Mouse (Mus musculus): ENCODE measurements at regions not wholly inside any gene's neighbourhood (a gene's known extent, or its start where the extent isn't known, plus 50 kb on each side); places are given as distances from the start of the nearest gene placed in this dataset.

DNA sequence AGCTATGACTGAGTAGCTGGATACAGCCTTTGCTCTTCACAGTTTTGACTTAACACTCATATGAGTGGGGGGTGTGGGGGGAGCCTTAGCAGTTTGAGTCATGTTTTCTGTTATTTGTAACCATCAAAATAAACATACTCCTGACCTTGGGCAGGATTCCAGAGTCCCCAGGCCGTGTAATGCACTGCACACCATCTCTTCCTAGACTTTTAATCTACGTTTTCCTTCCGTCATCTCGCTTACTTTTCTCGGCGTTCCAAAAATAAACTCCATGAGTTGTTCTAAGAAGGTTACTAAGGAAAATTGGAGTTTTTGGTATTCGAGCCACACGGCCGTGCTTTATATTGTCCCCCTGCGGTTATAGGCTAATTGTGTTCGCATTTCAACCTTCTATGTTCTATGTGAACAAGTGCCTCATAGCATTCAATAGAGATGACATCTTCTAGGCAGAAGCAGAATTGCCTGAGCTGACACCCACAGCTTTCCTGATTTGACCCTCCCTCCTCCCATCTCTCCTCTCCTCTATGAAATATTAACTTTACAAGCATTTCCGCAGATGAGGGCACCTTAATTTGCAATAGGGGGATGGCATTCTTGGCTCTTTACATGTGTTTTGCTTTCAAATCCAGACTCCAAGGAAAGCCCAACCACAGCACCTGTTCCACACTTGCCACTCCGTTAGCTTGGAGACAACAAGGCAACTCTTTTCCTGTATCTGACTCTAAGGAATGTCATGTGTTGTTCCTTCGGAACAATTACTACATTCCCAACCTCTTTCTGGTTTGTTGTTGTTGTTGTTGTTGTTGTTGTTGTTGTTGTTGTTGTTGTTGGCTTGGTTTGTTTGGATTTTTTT lies 276.2 kb upstream of the Atp2b1 start:
- ATAC-seq (ENCODE audit: extremely low read depth, insufficient number of reproducible peaks, low FRiP score, poor library complexity, severe bottlenecking) = no peak
- TF ChIP-seq CTCF (IDR thresholded peaks at IDR 0.05; ENCODE audit: low read depth, low read length) (no peak), POLR2AphosphoS5 (IDR thresholded peaks at IDR 0.05; ENCODE audit: insufficient replicate concordance, low read depth, low read length) (no peak), TAL1 (conservative IDR thresholded peaks at IDR 0.05; ENCODE audit: low read depth, low read length) (no peak), GATA2 (IDR thresholded peaks at IDR 0.05; ENCODE audit: borderline replicate concordance, low read depth, low read length) (no peak), GATA1 (IDR thresholded peaks at IDR 0.05; ENCODE audit: borderline replicate concordance, low read length) (no peak)

DNA sequence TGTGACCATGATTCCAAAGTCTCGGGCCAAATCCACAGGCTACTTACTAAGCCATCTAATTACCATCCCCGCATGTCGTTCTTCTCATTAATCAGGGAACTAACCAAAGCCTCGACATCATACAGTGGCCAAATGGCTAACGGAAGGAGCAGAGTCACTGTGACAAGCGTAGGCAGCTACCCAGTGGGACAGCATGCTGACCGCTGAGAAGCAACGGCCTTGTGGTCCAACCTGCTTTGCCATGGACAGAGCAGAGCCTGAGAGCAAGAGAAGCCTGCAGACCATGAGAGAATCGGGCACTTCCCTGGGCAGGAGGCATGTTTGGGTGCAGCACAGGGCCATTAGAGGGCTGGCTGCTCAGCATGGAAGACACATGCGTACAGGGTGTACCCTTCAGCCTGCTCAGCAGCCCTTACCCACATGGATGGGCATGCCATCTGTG lies 268.5 kb upstream of the Atp2b1 start:
- H3K9me3 ChIP-seq (replicated peaks) = no peaks in the 10 kb centered on the region
- no peak for ATAC-seq (ENCODE audit: extremely low read depth, insufficient number of reproducible peaks, low FRiP score, poor library complexity, severe bottlenecking)
- TF ChIP-seq POLR2AphosphoS5 (IDR thresholded peaks at IDR 0.05; ENCODE audit: insufficient replicate concordance, low read depth, low read length) (no peak), TAL1 (conservative IDR thresholded peaks at IDR 0.05; ENCODE audit: low read depth, low read length) (no peak), GATA1 (IDR thresholded peaks at IDR 0.05; ENCODE audit: borderline replicate concordance, low read length) (no peak), GATA2 (IDR thresholded peaks at IDR 0.05; ENCODE audit: borderline replicate concordance, low read depth, low read length) (no peak), CTCF (IDR thresholded peaks at IDR 0.05; ENCODE audit: low read depth, low read length) (no peak)

More for the DNA sequence above, 276.2 kb upstream of the Atp2b1 start:
- Histone ChIP-seq H3K4me3 (ENCODE audit: low read depth, low read length) (no peak overlapping the region), H3K4me1 (ENCODE audit: insufficient read depth, low read depth, low read length) (peaks cover 16% of the 10 kb centered on the region), H3K9me3 (replicated peaks) (no peaks in the 10 kb centered on the region), H3K27me3 (ENCODE audit: insufficient read depth, low read length) (no peaks in the 10 kb centered on the region), H3K36me3 (replicated peaks) (no peaks in the 10 kb centered on the region)
- DNase-seq (ENCODE audit: low spot score) = no peak

DNA sequence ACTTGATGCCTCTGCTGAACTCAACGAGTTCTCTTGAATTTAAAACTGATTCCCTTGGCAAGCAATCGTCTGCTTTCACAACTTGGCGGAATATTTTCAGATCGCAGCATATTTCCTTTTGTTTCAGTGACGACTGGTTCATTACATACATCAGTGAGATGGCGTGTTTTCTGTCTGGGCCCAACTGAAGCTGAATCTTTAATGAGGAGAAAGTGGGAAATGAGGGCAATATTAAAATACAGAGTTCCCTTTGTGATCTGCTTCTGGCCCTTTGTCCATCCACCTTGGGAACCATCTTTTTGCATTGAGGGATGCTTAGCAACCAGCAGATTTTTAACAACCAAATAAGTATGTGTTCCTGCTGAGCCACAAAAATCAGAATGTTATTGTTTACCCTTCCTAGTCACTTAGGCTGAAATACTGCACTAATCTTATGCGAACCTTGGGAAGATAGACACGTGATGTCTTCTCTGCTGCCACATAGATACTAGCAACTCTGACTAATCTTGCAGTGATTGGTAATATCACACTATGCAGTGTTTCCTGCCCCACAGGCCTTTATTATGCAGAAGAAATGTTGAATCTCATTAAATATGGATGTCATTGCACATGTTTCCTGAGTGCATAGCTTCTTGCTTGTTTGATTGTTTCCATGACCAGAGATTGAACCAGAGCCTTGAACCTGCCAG lies 267.8 kb upstream of the Atp2b1 start:
- H3K9me3 ChIP-seq (replicated peaks) = no peaks in the 10 kb centered on the region
- TF ChIP-seq POLR2AphosphoS5 (IDR thresholded peaks at IDR 0.05; ENCODE audit: insufficient replicate concordance, low read depth, low read length) = no peak
- no peak for TF ChIP-seq GATA1 (IDR thresholded peaks at IDR 0.05; ENCODE audit: borderline replicate concordance, low read length)
- TF ChIP-seq TAL1 (conservative IDR thresholded peaks at IDR 0.05; ENCODE audit: low read depth, low read length) = no peak
- TF ChIP-seq GATA2 (IDR thresholded peaks at IDR 0.05; ENCODE audit: borderline replicate concordance, low read depth, low read length) = no peak
- TF ChIP-seq CTCF (IDR thresholded peaks at IDR 0.05; ENCODE audit: low read depth, low read length) = no peak
- peaks cover 2% of the 10 kb centered on the region; the same call in 1 of the 2 replicates for H3K4me1 ChIP-seq (ENCODE audit: insufficient read depth, low read depth, low read length)
- ATAC-seq (ENCODE audit: extremely low read depth, insufficient number of reproducible peaks, low FRiP score, poor library complexity, severe bottlenecking) = no peak
- DNase-seq (ENCODE audit: low spot score) = no peak
- peaks cover 4% of the 10 kb centered on the region; the same call in 1 of the 2 replicates for H3K27me3 ChIP-seq (ENCODE audit: insufficient read depth, low read length)
- no peak overlapping the region for H3K4me3 ChIP-seq (ENCODE audit: low read depth, low read length)
- H3K36me3 ChIP-seq (replicated peaks) = no peaks in the 10 kb centered on the region

More for the DNA sequence above, 268.5 kb upstream of the Atp2b1 start:
- DNase-seq (ENCODE audit: low spot score) = no peak
- H3K4me1 ChIP-seq (ENCODE audit: insufficient read depth, low read depth, low read length) = no peaks in the 10 kb centered on the region; the same call in 1 of the 2 replicates
- H3K36me3 ChIP-seq (replicated peaks) = no peaks in the 10 kb centered on the region
- H3K4me3 ChIP-seq (ENCODE audit: low read depth, low read length) = no peak overlapping the region
- H3K27me3 ChIP-seq (ENCODE audit: insufficient read depth, low read length) = peaks cover 4% of the 10 kb centered on the region; the same call in 1 of the 2 replicates

DNA sequence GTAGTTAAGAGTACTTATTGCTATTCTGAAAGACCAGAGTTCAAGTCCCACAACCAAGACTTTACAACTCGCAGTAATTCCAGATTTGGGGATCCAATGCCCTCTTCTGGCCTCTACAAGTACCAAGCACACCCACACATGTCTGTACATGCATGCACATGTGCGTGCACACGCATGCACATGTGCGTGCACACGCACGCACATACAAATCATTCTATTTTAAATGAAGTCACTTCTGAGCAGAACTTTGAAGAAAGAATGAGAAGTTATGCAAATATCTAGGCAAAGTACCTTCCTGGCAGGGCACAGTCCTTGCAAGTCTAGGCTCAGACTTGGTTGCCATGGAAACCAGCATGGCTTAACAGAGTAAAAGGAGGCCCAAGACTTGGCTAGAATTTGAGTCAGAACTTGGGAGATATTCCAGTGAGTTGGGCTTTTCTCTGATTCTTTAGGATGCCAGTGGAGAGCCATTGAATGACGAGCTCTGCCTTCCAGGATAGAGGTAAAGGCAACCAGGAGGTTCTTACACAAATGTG lies 265.4 kb upstream of the Atp2b1 start:
- H3K9me3 ChIP-seq (replicated peaks) = no peaks in the 10 kb centered on the region
- H3K4me3 ChIP-seq (ENCODE audit: low read depth, low read length) = no peak overlapping the region
- DNase-seq (ENCODE audit: low spot score) = no peak
- no peak for TF ChIP-seq GATA1 (IDR thresholded peaks at IDR 0.05; ENCODE audit: borderline replicate concordance, low read length)
- no peaks in the 10 kb centered on the region for H3K36me3 ChIP-seq (replicated peaks)
- peaks cover 4% of the 10 kb centered on the region; the same call in 1 of the 2 replicates for H3K27me3 ChIP-seq (ENCODE audit: insufficient read depth, low read length)
- peaks cover 10% of the 10 kb centered on the region for H3K4me1 ChIP-seq (ENCODE audit: insufficient read depth, low read depth, low read length)
- no peak for ATAC-seq (ENCODE audit: extremely low read depth, insufficient number of reproducible peaks, low FRiP score, poor library complexity, severe bottlenecking)

DNA sequence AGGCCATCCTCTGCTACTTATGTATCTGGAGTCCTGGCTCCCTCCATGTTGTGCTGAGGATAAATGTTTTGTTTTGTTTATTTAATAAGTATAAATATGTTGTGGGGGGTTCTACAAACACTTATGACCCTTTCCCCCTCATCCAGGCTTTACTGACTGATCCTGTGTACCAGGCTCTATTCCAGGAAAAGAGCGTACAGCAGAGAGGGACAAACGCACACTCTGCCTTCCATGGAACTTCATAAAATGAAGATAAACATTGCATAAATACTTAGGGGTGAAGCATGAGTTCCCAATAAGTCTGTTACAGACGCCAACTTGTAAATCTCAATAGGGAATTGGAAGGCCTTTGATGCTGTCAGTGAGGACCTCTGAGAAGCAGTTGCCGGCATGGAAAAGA lies 263.7 kb upstream of the Atp2b1 start:
- peaks cover 4% of the 10 kb centered on the region; the same call in 1 of the 2 replicates for H3K27me3 ChIP-seq (ENCODE audit: insufficient read depth, low read length)
- no peak for ATAC-seq (ENCODE audit: extremely low read depth, insufficient number of reproducible peaks, low FRiP score, poor library complexity, severe bottlenecking)
- no peaks in the 10 kb centered on the region for H3K36me3 ChIP-seq (replicated peaks)
- no peaks in the 10 kb centered on the region for H3K9me3 ChIP-seq (replicated peaks)
- no peak for DNase-seq (ENCODE audit: low spot score)
- no peak for TF ChIP-seq CTCF (IDR thresholded peaks at IDR 0.05; ENCODE audit: low read depth, low read length)
- peaks cover 10% of the 10 kb centered on the region for H3K4me1 ChIP-seq (ENCODE audit: insufficient read depth, low read depth, low read length)
- H3K4me3 ChIP-seq (ENCODE audit: low read depth, low read length) = no peak overlapping the region

DNA sequence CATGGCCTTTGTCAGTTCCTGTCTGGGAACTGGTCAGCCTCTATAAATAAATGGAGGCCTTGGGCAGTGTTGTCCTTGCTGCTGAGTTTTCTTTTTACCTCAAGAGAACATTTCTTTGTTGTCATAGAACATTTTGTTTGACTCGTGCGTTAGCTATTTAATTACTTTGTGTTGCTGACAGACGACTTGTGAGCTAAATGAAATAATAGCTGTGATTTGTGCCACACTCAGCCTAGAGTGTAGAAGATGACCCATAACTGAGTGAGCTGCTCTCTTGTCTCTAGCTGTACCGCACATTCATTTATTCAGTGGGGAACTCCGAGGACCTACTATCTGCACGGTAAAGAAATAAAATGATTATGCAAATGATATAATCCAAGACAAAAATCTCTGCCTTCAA lies 263.1 kb upstream of the Atp2b1 start:
- no peak overlapping the region for H3K4me3 ChIP-seq (ENCODE audit: low read depth, low read length)
- H3K9me3 ChIP-seq (replicated peaks) = no peaks in the 10 kb centered on the region

More for the DNA sequence above, 263.1 kb upstream of the Atp2b1 start:
- no peak for ATAC-seq (ENCODE audit: extremely low read depth, insufficient number of reproducible peaks, low FRiP score, poor library complexity, severe bottlenecking)
- Histone ChIP-seq H3K4me1 (ENCODE audit: insufficient read depth, low read depth, low read length) (peaks cover 10% of the 10 kb centered on the region), H3K27me3 (ENCODE audit: insufficient read depth, low read length) (no peaks in the 10 kb centered on the region), H3K36me3 (replicated peaks) (no peaks in the 10 kb centered on the region)
- DNase-seq (ENCODE audit: low spot score) = no peak
- TF ChIP-seq GATA2 (IDR thresholded peaks at IDR 0.05; ENCODE audit: borderline replicate concordance, low read depth, low read length) (no peak), POLR2AphosphoS5 (IDR thresholded peaks at IDR 0.05; ENCODE audit: insufficient replicate concordance, low read depth, low read length) (no peak), GATA1 (IDR thresholded peaks at IDR 0.05; ENCODE audit: borderline replicate concordance, low read length) (no peak), TAL1 (conservative IDR thresholded peaks at IDR 0.05; ENCODE audit: low read depth, low read length) (no peak), CTCF (IDR thresholded peaks at IDR 0.05; ENCODE audit: low read depth, low read length) (no peak)
